Mouse (Mus musculus): ENCODE measurements at regions not wholly inside any gene's neighbourhood (a gene's known extent, or its start where the extent isn't known, plus 50 kb on each side); places are given as distances from the start of the nearest gene placed in this dataset.

DNA sequence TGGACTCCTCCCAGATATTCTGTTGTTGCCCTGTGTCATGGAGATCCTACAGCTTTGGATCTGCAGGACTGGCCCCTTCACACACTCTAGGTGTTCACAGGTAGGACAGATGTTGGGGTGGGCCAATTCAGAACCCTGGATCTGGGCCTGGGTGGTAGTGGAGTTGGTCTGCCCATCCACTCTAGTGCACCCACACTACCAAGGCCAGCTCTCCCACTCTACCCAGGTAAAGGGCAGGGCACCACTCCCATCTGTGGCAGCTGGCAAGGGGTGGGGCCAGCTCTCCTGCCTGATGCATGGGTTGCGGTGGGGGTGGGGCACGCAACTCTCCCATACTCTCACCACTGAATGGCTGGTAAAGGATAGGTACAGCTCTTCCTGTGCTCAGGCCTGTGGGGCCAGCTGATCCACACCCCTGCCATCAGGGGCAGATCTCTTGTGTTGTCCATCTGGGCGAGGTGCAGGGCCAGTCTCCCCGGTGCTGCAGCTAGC, 76.5 kb downstream of the Gja1 start:
- no peak for DNase-seq (ENCODE audit: low read depth, low spot score)

DNA sequence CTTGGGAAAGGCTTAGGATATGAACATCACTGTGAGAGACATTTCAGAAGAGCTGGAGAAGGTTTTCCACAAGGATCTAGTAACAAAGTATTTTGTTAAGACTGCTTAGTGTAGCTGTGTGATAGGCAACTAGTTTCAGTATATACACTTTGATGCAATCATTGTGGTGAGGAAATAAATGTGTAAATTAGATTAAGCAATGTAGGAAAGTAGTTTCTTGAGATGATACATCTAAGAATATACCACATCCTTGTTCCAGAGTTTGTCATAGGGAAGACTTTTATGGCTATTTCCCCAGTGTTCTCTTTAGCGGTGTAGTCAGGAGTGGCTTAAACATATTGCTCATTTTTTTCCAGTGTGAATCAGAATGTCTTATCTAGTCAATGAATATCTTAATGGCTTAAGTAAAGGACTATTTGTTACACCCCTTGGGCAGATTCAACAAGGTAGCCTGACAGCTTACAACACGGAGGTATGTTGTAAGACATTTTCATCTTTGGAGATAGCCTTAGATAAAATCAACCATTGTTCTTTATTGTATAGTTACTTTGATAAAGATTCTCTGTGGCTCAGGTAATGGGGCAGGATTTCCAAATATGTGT, 78.8 kb downstream of the Gja1 start:
- no peak for DNase-seq (ENCODE audit: low read depth, low spot score)

DNA sequence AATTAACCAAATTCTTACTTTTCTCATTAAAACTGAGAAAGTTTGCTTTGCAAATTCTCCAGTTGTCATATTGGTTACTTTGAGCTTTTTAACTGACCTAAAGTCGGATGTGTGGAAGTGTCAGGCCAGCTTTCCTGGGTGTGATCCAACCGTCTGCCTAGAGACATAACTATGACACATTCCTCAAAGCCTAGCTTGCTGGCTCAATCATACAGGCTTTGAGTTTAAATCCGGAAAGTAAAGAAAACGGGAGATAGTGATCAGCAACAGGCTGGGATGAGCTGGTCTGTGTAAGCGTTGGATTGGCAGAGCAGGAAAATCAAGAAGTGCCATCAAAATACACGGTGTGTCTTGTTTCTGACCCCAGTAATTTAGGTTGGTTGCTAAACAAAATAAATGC, 91.4 kb downstream of the Gja1 start:
- no peak for DNase-seq (ENCODE audit: low read depth, low spot score)

DNA sequence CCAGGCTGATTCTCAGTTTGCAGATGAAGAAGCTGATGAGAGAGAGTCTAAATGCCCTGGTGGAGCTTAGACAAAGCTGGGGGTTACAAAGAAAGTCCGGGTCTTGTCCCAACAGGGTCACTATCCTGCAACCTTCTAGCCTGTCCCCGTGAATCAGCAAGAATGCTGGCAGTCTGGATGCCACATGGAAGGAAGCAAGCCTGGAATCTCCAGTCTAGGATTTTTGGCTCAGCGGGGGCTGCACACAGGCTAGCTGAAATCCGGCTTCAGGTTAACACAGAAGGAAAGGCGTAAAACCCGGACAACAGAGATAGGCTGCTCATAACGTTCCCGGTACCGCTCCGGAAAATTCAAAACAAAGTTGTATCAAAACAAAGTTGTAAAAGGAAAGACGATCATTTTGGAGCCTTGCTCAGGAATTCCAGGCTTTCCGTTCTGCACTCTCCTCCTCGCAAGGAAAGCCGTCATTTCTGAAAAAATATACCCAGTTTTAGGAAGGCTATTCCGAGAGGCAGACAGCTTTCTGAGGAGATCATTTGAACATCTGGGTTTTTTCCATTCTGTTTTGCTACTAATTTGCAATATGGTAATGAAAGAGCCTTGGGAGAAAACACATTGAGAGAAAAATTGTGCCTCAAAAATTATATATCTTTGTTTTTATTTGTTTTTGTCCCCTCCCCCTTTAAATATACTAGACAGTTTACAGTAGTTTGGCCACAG, 92.0 kb downstream of the Gja1 start:
- peak; percentile 13 for DNase-seq (ENCODE audit: low read depth, low spot score)

GRCm38 (mm10) chr10:56469895-56470294, 92.8 kb downstream of the Gja1 start:
- peak; percentile 9 for DNase-seq (ENCODE audit: low read depth, low spot score)

DNA sequence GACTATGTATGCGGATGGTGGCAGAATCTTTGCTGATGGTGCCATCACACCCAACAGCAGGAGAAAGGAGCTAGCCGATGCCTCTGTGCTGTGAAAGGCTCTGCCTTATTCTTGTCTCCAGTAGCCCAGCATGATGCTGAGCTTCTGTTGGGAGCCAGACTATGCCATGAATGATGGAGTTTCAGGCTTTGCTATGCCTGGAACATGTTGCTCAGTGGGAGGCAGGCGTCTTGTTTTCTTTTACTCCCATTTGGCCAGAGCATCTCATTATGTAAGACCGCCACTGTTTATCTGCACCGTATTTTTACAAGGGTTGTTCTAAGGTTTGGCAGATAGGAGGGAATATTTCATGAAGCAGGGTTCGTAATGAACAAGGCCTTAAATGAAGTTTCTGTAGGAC, 97.8 kb downstream of the Gja1 start:
- peak; percentile 9 for DNase-seq (ENCODE audit: low read depth, low spot score)

GRCm38 (mm10) chr10:56482156-56482716, 105.1 kb downstream of the Gja1 start:
- no peak for DNase-seq (ENCODE audit: low read depth, low spot score)

DNA sequence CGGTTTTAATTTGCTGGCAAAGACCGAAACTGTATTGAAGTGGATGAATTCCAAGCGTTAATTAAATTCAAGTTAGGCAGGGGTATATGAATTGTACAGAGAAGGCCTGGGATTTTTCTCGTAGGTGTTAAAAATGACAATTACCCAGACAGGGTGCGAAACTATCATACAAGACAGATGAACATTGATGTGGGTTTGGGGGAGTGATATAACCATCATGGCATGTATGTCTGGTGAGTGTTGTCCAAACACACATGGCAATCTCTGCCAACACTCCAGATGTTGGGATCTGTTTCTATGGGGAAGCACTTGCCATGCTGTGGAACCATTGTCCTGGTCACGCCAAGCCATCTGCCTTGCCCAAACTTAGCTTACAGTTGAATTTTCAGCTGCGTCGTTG, 107.8 kb downstream of the Gja1 start:
- no peak for DNase-seq (ENCODE audit: low read depth, low spot score)

DNA sequence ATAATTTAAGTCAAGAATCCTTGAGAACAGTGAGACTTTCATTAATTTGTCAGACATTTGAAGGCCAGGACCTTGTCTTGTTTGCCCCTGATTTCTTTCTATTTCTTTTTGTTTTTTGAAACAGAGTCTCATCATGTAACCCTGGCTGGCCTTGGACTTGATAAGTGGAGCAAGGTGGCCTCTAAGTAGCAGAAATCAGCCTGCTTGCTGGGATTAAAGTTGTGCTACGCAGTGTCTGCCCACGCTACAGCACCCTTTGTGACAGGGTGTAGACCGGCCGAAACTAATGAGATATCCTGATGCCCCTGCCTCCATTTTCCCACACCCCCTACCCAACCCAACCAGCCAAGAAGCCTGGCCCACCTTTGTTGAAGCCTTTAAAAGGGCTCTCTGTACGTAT, 108.6 kb downstream of the Gja1 start:
- DNase-seq (ENCODE audit: low read depth, low spot score), result no peak

DNA sequence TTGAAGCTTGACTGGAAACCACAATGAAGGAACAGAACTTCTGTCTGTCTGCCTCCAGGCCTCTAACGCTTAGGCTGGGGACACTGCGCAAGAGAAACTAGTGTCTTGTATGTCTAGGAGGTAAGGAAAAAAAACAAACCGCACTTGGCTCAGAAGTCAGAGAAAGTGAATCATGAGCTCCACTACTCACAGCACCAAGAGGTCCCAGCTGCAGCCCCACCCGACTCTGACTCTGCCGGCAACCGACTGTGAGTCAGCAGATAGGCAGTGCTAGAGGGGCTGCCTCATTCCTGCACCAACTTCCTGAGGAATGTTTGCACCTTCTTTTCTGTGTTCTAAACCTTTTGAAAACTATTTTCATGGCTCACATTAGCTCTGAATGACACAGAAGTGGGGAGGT, 109.5 kb downstream of the Gja1 start:
- DNase-seq (ENCODE audit: low read depth, low spot score), result peak; percentile 68

DNA sequence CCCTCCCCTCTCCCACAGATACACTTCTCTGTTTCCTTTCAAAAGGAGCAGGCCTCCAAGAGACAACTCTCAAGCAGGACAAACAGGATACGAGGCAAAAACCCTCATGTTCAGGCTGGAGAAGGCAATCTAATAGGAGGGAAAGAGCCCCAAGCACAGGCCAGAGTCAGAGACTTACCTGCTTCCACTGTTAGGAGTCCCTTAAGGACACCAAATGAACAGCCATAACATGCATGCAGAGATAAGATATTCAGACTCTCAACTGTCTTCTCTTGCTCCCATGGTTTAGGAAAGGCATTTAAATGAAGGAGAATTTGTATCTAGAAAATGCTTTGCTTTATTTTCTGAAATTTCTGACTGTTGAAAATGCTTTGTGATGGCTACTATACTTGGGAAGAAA, 116.3 kb downstream of the Gja1 start:
- no peak for DNase-seq (ENCODE audit: low read depth, low spot score)

GRCm38 (mm10) chr10:56495352-56495751, 118.2 kb downstream of the Gja1 start:
- DNase-seq (ENCODE audit: low read depth, low spot score), result no peak

GRCm38 (mm10) chr10:56519041-56519440, 141.9 kb downstream of the Gja1 start:
- no peak for DNase-seq (ENCODE audit: low read depth, low spot score)

- peak; percentile 12 for DNase-seq (ENCODE audit: low read depth, low spot score)
These were observed 148.7 kb downstream of the Gja1 start for GRCm38 (mm10) chr10:56525791-56526190.

DNA sequence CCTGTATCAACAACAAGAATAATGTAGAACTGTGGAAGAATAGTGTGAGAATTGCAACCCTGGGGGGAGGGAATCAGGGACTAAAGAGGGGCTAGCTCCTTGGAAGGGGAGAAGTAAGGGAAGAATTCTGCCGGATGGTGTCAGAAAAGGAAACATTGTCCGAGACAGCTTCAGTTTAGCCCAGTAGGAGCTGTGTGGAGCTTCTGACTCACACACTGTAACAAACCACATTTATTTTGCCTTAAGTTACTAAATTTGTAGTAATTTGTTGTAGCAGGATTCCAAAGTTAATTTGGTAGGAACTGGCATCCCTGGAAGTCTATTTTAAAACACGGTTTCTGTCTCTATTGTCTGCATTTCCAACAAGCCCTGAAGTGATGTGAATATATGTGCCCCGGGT, 160.0 kb downstream of the Gja1 start:
- DNase-seq (ENCODE audit: low read depth, low spot score), result peak; percentile 33

GRCm38 (mm10) chr10:56539827-56540511, 162.8 kb downstream of the Gja1 start:
- no peak for DNase-seq (ENCODE audit: low read depth, low spot score)

- DNase-seq (ENCODE audit: low read depth, low spot score), result peak; percentile 16
These were observed 165.0 kb downstream of the Gja1 start for GRCm38 (mm10) chr10:56542106-56542505.

- peak; percentile 21 for DNase-seq (ENCODE audit: low read depth, low spot score)
These were observed 168.9 kb downstream of the Gja1 start for GRCm38 (mm10) chr10:56545989-56546388.

DNA sequence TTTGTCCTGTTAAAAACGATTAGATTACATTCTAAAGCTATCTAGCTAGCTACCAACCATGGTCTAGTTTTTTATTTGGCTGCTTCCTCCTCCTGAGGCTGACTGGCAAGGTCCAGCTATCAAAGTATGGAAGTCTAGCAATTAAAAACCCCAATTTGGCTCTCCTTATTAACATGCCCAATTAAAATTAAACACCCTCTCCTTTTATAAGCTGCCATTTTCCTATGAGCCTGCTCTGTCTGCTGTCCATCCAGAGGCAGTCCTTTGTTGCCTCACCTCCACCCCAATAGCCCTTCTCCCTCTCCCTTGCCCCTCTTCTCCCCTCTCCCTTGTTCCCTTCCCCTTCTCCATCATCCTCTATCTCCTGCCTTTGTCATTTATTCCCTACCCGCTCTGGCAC, 169.7 kb downstream of the Gja1 start:
- DNase-seq (ENCODE audit: low read depth, low spot score), result no peak

DNA sequence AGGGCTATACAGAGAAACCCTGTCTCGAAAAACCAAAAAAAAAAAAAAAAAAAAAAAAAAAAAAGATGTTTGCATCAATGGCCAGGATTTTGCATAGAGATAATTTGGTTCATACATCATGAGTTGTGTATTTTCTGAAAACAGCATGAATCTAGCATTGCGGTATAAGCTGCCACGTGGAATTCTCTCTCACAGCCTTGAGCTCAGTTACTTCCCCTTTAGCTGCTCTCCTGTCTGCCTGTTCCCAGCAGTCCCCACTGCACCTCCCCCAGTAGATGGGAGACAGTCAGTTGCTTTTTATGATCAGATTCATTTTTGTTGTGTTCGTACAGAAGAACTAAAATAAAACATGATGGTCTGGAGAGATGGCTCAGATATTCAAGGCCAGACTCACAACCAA, 170.7 kb downstream of the Gja1 start:
- DNase-seq (ENCODE audit: low read depth, low spot score), result no peak

- DNase-seq (ENCODE audit: low read depth, low spot score), result no peak
These were observed 189.8 kb downstream of the Gja1 start for GRCm38 (mm10) chr10:56566836-56567442.

- DNase-seq (ENCODE audit: low read depth, low spot score), result peak; percentile 97
These were observed 204.9 kb downstream of the Gja1 start for GRCm38 (mm10) chr10:56582065-56582464.
